Mouse (Mus musculus): ENCODE data around the gene Chtop.

GRCm38 (mm10) chr3:90462579-90462978 is 46.7 kb downstream of the Chtop start:
- TF ChIP-seq POLR2A (IDR thresholded peaks at IDR 0.05; ENCODE audit: borderline replicate concordance, insufficient read depth, low read length) (no peak), CTCF (IDR thresholded peaks at IDR 0.05; ENCODE audit: borderline replicate concordance, insufficient read depth, low read depth, low read length) (no peak)

Measured in cerebellum, adult 2 months (tissue).